Mouse (Mus musculus) urinary bladder, postnatal 36 days (tissue): ENCODE results near the gene Slc38a9.

Experiments used
- DNase-seq, 2 experiments: peaks; one replicate each; pipeline ENCODE4 v3.0.0; 2022; ENCODE audit warnings: low spot score in 2 of 2, mixed read lengths in 1 of 2

Gene Slc38a9

GRCm38 (mm10) chr13:112770528-112771328 lies 110.2 kb downstream of the Slc38a9 start:
- DNase-seq: no peak

- DNase-seq: no peak
These were observed 111.1 kb downstream of the Slc38a9 start for GRCm38 (mm10) chr13:112771447-112772208.

- no peak for DNase-seq
These were observed 111.7 kb downstream of the Slc38a9 start for GRCm38 (mm10) chr13:112772252-112772651.

GRCm38 (mm10) chr13:112772861-112773260 lies 112.3 kb downstream of the Slc38a9 start:
- no peak for DNase-seq

GRCm38 (mm10) chr13:112773991-112774675 lies 113.6 kb downstream of the Slc38a9 start:
- DNase-seq: no peak

GRCm38 (mm10) chr13:112775856-112776255 lies 115.3 kb downstream of the Slc38a9 start:
- DNase-seq: no peak

GRCm38 (mm10) chr13:112778407-112778806 lies 117.9 kb downstream of the Slc38a9 start:
- no peak for DNase-seq

GRCm38 (mm10) chr13:112785305-112785704 lies 124.8 kb downstream of the Slc38a9 start:
- no peak for DNase-seq

GRCm38 (mm10) chr13:112786142-112786541 lies 125.6 kb downstream of the Slc38a9 start:
- no peak for DNase-seq

- DNase-seq: no peak
These were observed 126.5 kb downstream of the Slc38a9 start for GRCm38 (mm10) chr13:112786942-112787533.
